Mouse (Mus musculus) stomach, postnatal 0 days (tissue): ENCODE measurements around the gene Spg11.

Source experiments
- CTCF ChIP-seq: IDR thresholded peaks from 2 replicates; pipeline ENCODE4 v1.5.1; 2016; ENCODE audit warnings: antibody characterized with exemption, low read depth, mild to moderate bottlenecking, moderate library complexity
- EP300 ChIP-seq: optimal IDR thresholded peaks from 2 replicates; pipeline ENCODE3; 2016; ENCODE audit warnings: antibody characterized with exemption

DNA sequence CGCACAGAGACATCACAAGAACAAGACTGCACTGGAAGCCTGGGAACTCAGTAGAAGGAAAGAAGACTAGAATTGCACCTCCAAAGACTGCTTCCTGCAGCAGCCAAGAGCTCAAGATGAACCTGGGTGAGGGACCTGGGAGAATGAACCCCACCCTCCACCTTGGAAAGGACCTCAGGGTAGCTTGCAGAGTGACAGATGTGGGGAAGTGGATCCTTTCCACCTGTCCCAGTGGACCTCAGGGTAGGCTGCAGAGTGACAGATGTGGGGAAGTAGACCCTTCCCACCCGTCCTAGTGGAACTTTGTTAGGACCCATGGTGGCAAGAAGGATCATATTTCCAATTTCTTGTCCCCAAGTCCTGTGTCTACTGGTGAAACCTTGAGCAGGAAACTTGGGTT, 37.1 kb upstream of the Spg11 start:
- TF ChIP-seq CTCF (no peak), EP300 (no peak)
